Mouse (Mus musculus): Measurements from ENCODE around the gene Tex19.2.

GRCm38 (mm10) chr11:121075655-121076054 lies 42.8 kb downstream of the Tex19.2 start:
- no peak for TF ChIP-seq CTCF (conservative IDR thresholded peaks at IDR 0.05; ENCODE audit: low read length)
- no peak for TF ChIP-seq POU5F1 (IDR thresholded peaks at IDR 0.05; ENCODE audit: borderline replicate concordance, low read length)
- TF ChIP-seq NANOG (IDR thresholded peaks at IDR 0.05; ENCODE audit: borderline replicate concordance, low read length), result no peak

All from E14TG2a.4 (cell line).